Mouse (Mus musculus) left cerebral cortex, adult 8-10 months (tissue): Measurements from ENCODE around the gene Vcan. TPM values are rescaled to one million over a fixed set of nuclear protein-coding genes. Genes with fewer than 3 reads are reported as not detected.

ENCODE experiments used
- DNase-seq, 2 experiments: peaks; one replicate each; pipeline ENCODE4 v3.0.0; 2022; ENCODE audit warnings: low spot score in 2 of 2
- total RNA-seq, 4 experiments: library from RNA; stranded (reverse); gene quantifications; 2 replicates each; pipeline ENCODE4 v1.2.4; 2022

The Vcan gene
- total RNA-seq, 4 experiments from 2014 or later = 13.6 to 16.1 (median 14.6) TPM

DNA sequence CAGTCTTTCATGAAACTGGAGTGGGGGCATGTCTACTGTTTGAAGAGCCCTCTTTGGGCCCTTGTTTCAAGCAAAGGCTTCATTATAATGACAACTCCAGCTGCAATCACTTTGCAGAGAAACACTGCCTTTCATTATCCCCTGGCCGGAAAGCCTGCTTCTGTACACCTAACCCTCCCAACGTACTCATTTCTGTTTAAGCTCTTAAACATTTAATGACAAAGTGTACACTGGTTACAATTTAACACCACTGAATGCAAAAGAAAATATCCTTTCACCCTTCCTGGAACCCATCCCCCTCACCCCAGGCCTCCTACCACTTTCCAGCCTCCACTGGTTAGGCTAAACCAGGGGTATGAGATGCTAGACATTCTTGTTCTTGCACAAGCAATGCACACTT, 15.8 kb downstream of the Vcan start:
- no peak for DNase-seq

DNA sequence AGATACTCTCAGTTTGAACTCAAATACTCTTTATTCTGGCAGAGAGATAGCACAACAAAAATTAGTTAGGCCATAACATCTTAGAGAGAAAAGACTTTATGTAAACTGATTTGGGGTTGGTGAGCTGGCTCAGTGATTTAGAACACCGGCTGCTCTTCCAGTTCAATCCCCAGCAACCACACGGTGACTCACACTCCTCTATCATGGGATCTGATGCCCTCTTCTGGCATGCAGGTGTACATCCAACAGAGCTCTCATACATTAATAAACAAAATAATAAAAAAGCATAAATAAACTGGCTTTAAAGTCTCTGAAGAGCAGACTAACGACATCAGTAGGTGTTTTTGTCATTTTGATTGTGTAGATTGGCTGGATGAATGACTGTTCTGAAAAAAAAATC, 21.8 kb downstream of the Vcan start:
- DNase-seq = no peak

DNA sequence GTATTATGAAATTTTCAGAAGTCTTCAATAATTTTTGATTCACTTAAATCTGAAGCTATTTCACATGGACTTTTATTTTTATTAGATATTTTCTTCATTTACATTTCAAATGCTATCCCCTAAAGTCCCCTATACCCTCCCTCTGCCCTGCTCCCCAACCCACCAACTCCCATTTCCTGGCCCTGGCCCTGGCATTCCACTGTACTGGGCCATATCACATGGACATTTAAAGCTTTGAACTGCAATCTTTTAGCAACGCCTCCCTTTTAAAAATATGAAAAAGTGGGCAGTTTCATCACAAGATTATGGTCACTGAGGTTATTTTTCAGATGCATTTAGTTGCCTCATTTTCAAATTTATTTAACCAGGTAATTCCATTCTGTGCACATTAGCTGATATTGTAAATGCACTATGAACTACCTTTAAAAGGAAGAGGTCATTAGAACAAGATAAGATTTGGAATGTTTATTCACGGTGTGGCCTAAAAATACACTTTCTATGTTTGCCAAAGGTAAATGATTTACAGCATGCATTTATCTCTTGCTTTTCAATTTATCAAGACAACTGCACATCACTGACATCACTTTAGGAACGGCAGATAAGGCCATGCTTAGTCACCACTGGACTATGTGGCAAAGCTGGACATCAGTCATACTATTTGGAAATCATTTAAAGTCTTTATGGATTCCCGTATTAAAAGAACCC, 32.7 kb downstream of the Vcan start:
- no peak for DNase-seq

DNA sequence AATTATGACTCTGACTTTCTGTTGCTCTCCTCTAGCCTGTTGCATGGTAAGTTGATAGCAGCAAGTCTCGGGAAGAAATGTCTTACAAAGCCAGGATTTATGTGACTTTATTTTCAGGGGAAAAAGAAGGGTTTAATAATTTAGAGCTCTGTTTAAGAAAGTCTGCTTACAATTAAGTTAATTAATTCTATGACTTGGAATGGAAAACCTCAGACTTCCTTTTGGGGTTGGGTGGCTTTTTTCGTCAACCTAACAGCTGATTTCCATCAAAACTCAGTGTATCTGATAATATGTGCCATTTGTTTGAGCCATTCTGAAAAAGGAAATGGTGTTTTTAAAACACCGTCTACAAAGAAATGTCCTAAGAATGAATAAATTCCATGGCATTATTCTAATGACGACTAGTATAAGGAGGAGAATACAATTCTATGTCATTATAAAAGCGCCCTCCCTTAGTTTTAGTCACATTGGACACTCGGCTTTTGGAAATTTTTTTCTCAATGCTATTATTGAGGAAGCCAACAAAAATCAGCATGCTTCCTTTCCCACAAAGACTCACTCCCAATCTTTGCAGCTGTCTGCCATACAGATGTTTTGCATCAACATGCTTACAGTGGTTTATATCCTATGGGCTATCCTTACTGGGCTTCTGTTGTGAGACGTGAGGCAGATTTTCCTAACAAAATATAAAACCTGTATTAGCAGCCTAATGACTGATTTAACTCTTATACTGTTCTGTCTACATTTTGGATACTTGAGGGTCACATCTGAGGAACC, 34.0 kb downstream of the Vcan start:
- DNase-seq = no peak

DNA sequence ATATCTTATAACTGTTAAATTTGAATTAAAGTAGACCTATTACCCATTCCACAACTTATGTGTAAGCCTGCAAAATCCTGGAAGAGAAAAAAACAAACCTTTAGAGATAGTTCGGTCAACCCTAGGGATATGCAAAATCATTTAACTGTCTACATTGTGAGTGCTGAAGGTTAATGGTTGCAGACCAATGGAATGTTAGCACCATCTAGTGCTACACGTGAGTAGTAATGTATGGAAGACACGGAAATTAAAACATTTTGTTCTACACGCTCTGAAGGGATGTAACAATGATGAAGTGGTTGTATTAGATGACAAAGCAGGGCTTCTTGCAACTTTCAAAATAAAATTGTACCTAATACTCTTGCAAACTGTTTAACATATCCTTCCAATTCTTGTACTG, 39.9 kb downstream of the Vcan start:
- no peak for DNase-seq

DNA sequence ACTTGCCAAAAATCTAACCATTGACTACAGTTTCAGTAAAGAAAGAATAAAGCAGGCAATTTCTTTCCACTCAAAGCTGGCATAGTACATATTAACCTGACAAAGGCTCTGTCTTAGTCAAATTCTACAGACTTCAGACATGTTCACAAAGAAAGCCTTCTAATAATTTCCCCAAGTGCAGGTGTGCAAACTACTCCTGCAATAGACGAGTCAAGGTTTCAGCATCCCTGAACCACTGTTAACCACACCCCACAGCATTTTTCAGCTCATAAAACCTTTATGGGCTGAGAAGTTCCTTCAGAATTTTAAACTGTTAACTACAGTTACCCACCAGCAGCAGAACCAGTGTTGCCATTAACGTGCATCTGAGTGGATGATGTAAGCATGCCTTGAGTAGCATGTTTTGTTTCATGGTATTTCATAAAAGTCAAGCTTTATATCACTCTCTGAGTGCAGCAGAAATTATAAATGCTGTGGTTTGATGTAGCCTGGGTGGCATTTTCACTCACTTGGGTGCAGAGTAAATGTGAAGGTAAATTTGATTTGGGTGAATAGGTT, 42.2 kb downstream of the Vcan start:
- no peak for DNase-seq

DNA sequence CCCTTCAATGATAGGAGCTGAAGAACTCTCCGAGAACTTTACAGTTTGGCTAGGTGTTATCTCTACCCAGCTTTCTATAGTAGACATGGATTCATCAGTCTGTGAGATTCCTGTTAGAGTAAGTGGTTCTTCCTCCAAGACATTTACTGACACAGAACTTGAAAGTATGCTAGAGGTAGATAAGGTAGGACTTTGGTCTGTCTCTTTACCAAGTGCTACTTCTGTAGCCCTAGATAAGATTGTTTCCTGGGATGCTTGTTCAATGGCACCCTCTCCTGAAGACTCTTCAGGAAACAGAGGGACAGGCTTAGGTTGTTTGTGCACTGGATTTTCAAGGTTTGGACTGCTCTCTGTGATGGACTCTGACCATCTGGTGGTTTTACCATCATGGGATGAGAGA, 49.7 kb downstream of the Vcan start:
- DNase-seq = no peak

DNA sequence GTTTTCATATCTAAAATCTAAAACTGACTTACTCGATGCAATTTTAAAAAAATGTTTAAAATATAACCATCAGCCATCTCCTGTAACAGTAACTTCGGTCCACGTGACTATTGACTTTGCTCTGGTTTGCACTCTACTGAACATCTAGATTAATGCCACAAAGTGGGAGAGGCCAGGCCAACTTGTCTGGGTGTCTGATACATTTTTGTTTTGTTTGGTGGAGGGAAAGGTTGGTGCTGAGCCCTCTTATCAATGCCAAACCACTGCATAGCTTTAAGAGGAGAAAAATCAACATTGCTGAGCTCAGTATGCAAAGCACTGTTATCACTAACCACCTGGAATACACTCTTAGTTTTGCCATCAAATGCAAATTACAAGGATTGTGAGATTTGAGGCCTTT, 58.8 kb downstream of the Vcan start:
- no peak for DNase-seq

DNA sequence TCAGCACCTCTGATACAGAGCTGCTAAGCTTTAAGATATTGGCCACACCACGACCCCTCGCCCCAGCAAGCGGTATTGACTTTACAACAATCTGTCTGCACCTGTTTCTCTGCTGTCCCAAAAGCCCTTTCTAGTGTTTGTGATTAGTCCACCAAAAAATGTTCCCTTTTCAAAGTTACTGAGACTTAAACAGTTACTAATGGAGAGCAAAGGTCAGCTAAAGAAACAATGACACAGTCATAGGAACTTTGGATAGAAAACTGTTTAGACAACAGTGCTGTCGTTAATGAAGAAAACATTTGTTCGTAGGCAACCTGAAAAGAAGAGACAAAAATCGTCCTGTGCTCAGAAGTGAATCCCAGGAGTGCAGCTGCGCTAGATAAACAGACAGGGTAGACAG, 60.1 kb downstream of the Vcan start:
- no peak for DNase-seq

DNA sequence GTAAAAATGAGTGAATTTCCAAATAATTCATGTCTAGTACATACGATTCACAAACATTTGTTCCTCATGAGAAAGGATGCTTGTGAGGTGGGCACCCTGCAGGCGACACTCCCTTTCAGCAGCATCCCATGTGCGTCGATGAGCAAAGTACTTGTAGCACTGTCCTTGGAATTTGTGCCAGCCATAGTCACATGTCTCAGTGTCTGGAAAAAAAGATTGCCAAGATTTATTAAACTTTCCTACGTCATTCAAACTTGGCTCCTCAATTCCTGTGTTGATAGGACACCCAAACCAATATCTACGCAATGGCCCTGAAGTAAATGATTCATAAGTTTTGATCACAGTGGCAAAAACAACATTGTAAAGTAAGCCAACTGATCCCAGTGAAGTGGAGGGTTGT, 62.6 kb downstream of the Vcan start:
- no peak for DNase-seq

DNA sequence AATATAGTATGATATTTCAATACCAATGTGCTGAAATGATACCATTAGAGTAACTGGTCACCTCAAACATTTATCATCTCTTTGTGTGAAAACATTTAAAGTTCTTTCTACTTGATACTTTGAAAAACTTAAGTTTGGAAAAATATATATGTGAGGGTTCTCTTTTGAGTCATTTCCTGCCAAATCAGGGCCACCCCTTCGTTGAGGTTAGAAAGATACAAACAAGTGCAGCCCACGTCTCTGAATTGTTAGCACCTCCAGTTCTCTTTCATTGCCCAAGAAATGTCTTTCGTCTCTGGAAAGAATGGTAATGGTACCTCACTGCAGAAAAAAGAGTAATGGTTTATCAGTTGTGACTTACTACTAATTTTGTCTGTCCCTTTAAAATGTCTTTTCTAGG, 71.8 kb downstream of the Vcan start:
- DNase-seq = no peak

DNA sequence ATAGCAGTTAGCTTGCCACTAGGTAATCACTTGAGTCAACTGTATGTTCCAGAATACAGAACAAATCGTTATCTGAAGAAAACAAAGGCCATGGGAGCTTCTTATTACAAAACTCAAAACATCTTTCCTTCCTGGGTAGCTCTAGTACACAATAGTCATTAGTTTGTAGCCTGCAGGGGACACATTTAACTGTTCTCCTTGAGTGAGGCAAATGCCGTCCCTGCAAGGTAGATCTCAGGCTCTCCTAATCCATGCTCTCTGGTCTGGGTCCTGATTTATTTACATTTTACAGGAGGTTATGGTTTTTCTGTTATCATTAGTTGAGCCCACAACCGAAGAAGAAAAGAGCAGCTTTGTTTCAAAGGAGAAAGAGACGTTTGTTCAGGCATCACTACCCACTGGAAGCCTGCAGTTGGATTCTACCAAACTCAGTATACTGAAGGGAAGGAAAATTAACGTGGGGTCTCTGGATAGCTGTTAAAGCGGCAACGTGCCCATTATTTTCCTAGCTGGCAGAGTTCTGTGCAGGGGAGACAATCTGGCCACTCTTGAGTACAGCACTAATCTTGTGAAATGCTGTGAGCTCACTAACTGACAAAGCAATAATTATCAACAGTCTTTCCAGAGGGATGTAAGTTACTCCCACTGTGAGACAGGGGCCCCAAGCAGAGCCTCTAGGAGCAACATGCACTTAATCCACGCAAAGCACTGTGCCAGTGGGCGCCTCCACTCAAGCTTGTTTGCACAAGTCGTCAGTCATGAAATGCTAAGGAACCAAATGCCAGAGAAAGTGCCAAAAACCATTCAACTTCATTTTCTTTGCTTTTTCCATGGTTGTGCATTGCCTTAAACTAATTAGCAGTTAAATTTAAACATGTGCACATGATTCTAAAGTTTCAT, 73.1 kb downstream of the Vcan start:
- no peak for DNase-seq

DNA sequence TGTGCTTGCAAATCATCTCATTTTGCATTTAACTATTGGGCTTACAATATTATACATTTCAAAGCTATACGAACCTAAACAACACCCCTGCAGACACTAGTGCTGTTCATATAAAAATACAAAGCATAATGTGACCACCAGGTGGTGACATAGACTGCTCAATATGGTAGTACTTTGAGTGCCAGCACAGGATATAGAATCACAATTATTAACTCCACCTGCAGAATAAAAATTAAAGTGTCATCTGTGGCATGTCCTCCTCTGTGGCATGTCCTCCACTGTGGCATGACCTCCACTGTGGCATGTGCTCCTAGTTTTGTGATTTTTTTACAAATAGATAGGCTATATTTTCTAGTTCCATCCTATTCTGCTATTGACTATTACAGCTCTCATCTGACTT, 74.2 kb downstream of the Vcan start:
- DNase-seq = no peak

DNA sequence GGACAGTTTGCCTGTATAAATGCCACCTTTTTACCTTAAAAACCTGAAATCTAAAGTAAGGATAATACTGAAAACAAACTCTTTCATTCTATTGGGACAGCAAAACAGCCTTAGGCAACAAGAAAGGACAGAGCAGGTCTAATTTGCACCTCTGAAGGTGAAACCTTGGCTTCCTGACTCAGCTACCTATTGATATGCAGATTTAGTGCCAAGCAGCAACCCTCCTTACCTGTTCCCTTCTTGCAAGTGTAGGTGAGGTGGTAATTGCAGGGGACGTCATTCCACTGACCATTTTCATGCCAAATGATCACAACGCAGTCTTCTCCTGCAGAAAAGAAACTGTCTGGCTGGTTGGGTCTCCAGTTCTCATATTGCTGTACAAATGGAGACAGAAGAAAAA, 80.6 kb downstream of the Vcan start:
- no peak for DNase-seq

DNA sequence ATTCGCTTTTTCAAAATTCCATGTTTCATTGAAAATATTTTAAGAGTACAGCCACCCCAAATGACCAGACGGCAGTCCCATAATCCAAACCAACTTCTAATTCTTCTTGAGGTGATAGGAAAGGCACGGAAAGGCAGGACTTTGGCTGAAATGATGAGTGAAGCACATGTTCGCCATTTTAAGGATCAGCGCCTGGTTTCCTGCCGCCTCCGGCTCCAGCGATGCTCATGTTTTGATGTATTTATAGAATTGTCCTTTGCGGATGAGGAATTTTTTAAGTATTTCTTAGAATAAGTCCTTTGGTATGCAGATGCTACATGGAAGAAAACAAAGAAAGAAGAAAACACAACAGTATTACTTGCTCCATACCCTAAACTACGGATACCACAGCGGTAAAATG, 85.3 kb downstream of the Vcan start:
- no peak for DNase-seq

DNA sequence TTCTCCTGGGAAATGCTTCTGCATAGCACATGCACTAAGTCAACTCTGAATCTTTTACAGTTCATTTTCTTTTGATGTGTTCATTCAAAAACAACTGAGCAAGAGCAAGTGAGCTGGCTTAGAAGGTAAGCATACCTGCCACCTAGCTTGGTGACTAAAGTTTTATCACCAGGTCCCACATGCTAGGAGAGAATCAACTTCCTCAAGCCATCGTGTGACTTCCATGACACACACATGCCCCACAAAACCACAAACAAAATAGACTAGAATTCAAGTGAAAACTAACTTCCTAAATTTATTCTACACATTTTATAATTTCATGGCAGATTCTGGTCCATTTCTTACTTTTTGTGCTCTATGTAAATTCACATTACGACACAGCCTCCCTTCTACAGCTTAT, 89.0 kb downstream of the Vcan start:
- no peak for DNase-seq

DNA sequence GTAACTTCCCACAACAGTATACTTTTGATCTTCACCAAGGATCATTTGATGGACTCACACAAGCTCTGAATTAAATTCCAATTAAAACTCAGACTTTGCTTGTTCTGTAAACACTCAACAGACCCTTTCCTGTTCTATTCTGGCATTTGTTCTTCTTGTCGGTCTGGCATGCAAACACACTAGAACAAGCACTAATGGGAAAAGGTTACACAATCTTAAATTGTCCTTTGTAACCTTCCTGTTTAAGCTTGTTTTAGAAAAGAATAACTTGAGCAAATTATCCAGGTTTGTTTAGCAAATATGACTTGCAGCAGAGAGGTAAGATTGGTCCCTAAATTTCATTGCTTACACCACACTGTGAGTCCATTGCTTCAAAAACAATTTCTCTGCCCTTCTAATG, 89.5 kb downstream of the Vcan start:
- DNase-seq = no peak

DNA sequence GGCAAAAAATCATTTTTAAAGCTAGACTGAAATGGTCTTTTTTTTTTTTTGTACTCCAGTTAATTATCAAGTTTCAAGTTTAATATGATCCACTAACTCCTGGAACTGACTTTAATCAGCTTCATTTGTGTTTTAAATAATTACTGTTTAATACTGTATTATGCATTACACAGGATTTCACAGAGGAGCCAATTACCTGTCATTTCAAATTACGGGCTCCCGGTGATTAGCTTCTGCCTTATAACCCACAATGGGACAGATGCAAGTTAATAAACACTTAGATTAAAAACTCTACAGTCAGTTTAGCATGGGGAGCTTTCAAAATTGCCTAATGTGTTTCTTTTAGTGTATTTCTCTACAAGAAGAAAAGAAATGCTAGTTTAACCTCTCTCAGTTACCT, 96.7 kb downstream of the Vcan start:
- no peak for DNase-seq

DNA sequence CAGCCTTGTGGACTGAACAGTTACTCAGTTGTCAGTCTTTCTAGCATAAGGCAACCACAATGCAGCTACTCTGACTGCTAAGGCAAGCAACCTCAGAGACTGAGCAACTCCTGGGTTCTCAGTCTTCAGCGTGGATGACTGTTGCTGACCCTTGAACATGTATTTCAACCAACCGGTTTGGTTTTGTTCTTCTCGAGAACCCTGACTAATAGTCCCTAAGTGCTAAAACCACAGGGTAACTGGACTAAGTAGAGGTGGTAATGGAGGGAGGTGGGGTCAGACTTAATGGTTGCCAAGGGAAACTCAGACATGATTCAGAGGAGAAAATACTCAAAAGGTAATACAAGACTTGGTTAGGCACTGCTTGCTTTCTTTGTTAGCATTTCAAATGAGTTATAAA, 105.3 kb downstream of the Vcan start:
- DNase-seq = no peak

DNA sequence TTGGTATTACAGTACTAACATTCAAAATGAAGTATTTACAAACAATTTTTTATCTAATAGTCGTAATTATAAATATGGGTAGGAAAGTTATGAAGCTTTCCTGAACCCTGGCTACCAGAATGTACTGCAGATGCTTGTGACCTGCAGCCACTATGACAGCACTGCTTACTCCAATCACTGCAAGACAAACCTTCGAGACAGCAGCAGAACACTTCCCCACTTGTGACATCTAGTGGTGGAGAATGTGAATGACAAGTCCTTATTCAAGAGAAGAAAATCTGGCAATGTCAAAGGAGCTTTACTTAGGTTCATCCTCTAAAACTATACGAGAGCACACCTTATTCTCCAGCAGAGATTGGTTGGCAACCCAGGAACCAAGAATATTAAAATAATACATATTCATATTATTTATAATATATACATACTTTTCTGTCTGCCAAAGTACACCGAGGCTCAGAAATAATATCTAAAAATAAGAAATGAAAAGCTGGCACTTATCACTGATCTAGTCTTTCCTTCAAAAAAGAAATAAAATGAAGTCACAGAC, 108.1 kb downstream of the Vcan start:
- DNase-seq = no peak

DNA sequence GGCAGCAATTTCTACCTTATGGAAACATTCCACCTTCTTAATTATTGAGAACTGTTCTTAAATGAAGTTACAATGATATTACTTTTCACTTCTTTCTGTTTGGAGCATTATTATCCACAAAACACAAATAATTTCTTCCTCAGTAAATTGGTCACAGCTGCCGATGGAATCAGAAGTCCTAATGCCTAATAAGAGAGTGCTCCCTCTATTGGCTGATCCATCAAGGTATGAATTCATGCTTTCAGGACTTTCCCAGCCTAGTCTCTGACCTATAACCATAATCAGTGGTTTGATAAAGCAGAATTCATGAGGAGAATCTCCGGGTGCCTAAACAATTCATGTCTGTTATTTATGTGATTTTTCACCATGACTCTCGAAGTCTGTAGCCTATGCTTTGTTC, 123.2 kb downstream of the Vcan start:
- no peak for DNase-seq

DNA sequence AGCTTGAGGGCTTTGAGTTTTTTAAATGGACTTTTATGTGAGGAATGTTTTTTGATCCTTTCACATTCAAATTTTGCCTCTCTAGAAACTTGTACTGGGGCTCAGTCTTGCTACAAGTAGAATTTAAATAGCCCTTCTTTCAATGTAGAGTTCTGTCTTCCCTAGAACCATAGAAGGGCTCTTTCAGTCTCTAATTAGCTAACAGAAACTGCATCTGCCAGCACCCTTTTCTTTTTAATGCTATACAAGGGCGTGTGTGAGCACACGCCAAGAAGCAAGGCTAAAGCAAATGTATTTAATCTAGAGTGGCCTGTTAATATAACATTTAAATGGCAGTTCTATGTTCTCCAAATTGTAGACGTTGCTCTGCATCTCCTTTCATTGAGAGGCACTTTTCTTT, 134.9 kb downstream of the Vcan start:
- no peak for DNase-seq
